Mouse (Mus musculus): ENCODE results near the gene Uvssa.

DNA sequence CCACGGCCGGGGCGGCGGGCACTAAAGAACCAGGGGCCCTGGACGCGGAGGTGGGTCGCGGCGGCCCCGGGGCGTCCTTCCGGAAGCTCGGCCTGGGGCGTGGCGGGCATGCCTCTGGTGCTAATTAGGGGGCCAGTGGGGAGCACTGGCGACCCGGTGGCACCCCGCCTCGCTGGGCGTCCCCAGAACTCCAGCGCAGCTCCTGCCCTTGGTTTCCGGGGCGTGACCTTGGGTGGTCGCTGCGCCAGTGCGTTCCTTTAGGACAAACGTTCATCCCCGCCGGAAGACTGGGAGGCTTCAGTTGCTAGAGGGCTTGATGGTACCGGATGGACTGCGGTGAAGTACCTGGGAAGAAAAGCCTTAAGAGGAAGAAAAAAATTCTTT is 42.4 kb upstream of the Uvssa start:
- TF ChIP-seq CTCF (IDR thresholded peaks at IDR 0.05; ENCODE audit: borderline replicate concordance, insufficient read depth, low read depth, low read length), result no peak
- no peak for TF ChIP-seq POLR2A (IDR thresholded peaks at IDR 0.05; ENCODE audit: borderline replicate concordance, insufficient read depth, low read length)
